Mouse (Mus musculus): ENCODE data around the gene Zfp579. TPM values are rescaled to one million over a fixed set of nuclear protein-coding genes. Genes with fewer than 3 reads are reported as not detected.

The Zfp579 gene
- polyA plus RNA-seq, 1 experiment from 2014 or later: 10.5 TPM

GRCm38 (mm10) chr7:5017352-5017751 is 21.4 kb upstream of the Zfp579 start:
- Histone ChIP-seq H3K27ac (ENCODE audit: low read depth, low read length) (no peak overlapping the region), H3K9me3 (ENCODE audit: control insufficient read depth) (no peaks in the 10 kb centered on the region), H3K36me3 (ENCODE audit: control insufficient read depth, insufficient read depth) (peaks cover 15% of the 10 kb centered on the region), H3K9ac (ENCODE audit: low read depth, low read length) (no peak overlapping the region), H3K4me1 (replicated peaks; ENCODE audit: control insufficient read depth, insufficient read depth, low read length) (peaks cover 3% of the 10 kb centered on the region; the same call in 1 of the 2 replicates), H3K4me2 (replicated peaks; ENCODE audit: low read depth) (no peak overlapping the region), H3K4me3 (ENCODE audit: low read depth, low read length) (no peak overlapping the region), H3K27me3 (replicated peaks; ENCODE audit: control insufficient read depth, insufficient read depth, low read length) (no peaks in the 10 kb centered on the region)
- TF ChIP-seq CTCF (IDR thresholded peaks at IDR 0.05; ENCODE audit: low read depth): peak; percentile 40
- no peak for ATAC-seq
- 94% methylated on average over 16 of the region's 16 CpGs for WGBS

DNA sequence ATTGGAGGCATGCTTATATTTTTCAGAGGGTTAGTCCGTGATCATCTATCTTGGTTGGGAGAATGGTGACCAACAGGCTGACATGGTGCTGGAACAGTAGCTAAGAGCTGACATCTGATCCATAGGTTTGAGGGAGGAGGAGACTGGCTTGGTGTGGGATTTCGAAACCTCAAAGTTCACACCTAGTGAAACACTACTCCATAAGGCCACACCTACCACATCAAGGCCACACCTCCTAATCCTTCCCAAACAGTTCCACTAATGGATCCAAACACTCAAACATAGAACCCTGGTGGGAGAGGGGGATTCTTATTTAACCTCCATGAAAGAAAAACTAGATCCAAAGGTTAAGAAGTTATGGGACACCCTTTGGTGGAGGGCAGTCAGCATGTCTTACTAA is 21.0 kb upstream of the Zfp579 start:
- 96% methylated on average over 2 of the region's 2 CpGs for WGBS
- Histone ChIP-seq H3K4me2 (replicated peaks; ENCODE audit: low read depth) (no peak overlapping the region), H3K9me3 (ENCODE audit: control insufficient read depth) (no peaks in the 10 kb centered on the region), H3K4me3 (ENCODE audit: low read depth, low read length) (no peak overlapping the region), H3K27me3 (replicated peaks; ENCODE audit: control insufficient read depth, insufficient read depth, low read length) (no peaks in the 10 kb centered on the region), H3K4me1 (replicated peaks; ENCODE audit: control insufficient read depth, insufficient read depth, low read length) (peaks cover 3% of the 10 kb centered on the region; the same call in 1 of the 2 replicates), H3K27ac (ENCODE audit: low read depth, low read length) (no peak overlapping the region), H3K36me3 (ENCODE audit: control insufficient read depth, insufficient read depth) (peaks cover 19% of the 10 kb centered on the region), H3K9ac (ENCODE audit: low read depth, low read length) (no peak overlapping the region)
- ATAC-seq: no peak
- TF ChIP-seq CTCF (IDR thresholded peaks at IDR 0.05; ENCODE audit: low read depth): no peak

GRCm38 (mm10) chr7:5016057-5016456 is 20.1 kb upstream of the Zfp579 start:
- Histone ChIP-seq H3K4me3 (ENCODE audit: low read depth, low read length) (peak overlapping the region; percentile 60), H3K4me2 (replicated peaks; ENCODE audit: low read depth) (peak overlapping the region; percentile 82), H3K4me1 (replicated peaks; ENCODE audit: control insufficient read depth, insufficient read depth, low read length) (peaks cover 3% of the 10 kb centered on the region; the same call in 1 of the 2 replicates), H3K9ac (ENCODE audit: low read depth, low read length) (peak overlapping the region; percentile 83; the same call in 1 of the 2 replicates), H3K27me3 (replicated peaks; ENCODE audit: control insufficient read depth, insufficient read depth, low read length) (no peaks in the 10 kb centered on the region), H3K9me3 (ENCODE audit: control insufficient read depth) (no peaks in the 10 kb centered on the region), H3K27ac (ENCODE audit: low read depth, low read length) (peak overlapping the region; percentile 100), H3K36me3 (ENCODE audit: control insufficient read depth, insufficient read depth) (peaks cover 28% of the 10 kb centered on the region)
- no peak for TF ChIP-seq CTCF (IDR thresholded peaks at IDR 0.05; ENCODE audit: low read depth)
- ATAC-seq: peak; percentile 22
- 29% methylated on average over 3 of the region's 3 CpGs for WGBS

- H3K4me1 ChIP-seq (replicated peaks; ENCODE audit: control insufficient read depth, insufficient read depth, low read length): peaks cover 3% of the 10 kb centered on the region; the same call in 1 of the 2 replicates
- H3K9ac ChIP-seq (ENCODE audit: low read depth, low read length): peak within 1 kb of the TSS; percentile 83
- peaks cover 35% of the 10 kb centered on the region for H3K36me3 ChIP-seq (ENCODE audit: control insufficient read depth, insufficient read depth)
- H3K4me2 ChIP-seq (replicated peaks; ENCODE audit: low read depth): peak within 1 kb of the TSS; percentile 82
- H3K4me3 ChIP-seq (ENCODE audit: low read depth, low read length): peak within 1 kb of the TSS; percentile 60
- H3K9me3 ChIP-seq (ENCODE audit: control insufficient read depth): no peaks in the 10 kb centered on the region
- peak; percentile 75 for ATAC-seq
- WGBS: under 1% methylated on average over 47 of the region's 76 CpGs
- no peaks in the 10 kb centered on the region for H3K27me3 ChIP-seq (replicated peaks; ENCODE audit: control insufficient read depth, insufficient read depth, low read length)
- H3K27ac ChIP-seq (ENCODE audit: low read depth, low read length): peak within 1 kb of the TSS; percentile 100
- TF ChIP-seq CTCF (IDR thresholded peaks at IDR 0.05; ENCODE audit: low read depth): no peak
Observed at GRCm38 (mm10) chr7:5015118-5016001, 19.4 kb upstream of the Zfp579 start, which contains the start of gene Gm44973. Gm44973 (plus strand) TSS chr7:5015496.

DNA sequence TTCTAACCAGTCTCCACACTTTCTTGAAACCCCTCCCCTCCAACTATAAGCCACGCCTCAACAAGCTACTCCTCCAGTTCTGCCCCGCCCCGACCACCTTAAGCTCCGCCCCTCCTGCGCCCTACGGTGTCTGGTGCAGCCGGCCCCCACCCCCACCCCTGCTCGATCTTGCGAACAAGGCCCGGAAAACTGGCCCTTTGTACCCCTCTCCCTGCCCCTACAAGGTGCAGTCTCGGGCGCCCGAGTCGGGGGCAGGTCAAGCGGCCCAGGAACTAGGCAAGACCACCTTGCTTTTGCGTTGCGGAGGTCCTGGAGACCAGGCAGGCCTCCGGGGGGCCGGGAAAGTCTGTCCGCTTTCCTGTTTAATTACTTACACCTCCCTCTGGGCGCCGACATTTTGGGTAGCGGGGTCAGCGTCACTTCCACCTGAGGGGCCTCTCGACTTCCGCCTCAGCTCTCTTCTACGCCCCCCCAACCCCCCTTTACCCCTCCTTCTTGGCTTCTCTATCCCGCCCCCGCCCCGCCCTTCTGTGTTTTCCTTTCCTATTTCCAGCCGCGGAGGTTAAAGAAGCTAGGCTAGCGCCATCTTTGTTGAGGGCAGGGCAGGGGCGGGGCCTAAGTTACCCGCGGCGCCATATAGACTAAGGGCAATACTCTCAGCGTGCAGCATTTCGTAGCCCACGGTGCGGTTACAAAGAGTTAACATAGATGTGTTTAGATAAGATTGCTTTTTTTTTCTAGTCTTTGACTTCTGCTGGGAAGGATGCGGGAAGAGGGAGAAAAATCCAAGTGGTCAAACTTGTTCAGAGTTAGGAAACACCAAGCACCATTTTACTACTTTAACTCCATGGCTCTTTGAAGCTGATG is 18.5 kb upstream of the Zfp579 start, which contains the start of the genes Zfp524 and Fiz1:
Zfp524 (plus strand) TSS at position 165 of the 867 bp plus-strand sequence.
Fiz1 (minus strand) TSS at position 447 of the 867 bp plus-strand sequence.
- ATAC-seq: peak; percentile 83
- no peaks in the 10 kb centered on the region for H3K9me3 ChIP-seq (ENCODE audit: control insufficient read depth)
- no peaks in the 10 kb centered on the region for H3K27me3 ChIP-seq (replicated peaks; ENCODE audit: control insufficient read depth, insufficient read depth, low read length)
- H3K36me3 ChIP-seq (ENCODE audit: control insufficient read depth, insufficient read depth): peaks cover 44% of the 10 kb centered on the region
- peak within 1 kb of the TSS; percentile 82 for H3K4me2 ChIP-seq (replicated peaks; ENCODE audit: low read depth)
- peak within 1 kb of the TSS; percentile 83 for H3K9ac ChIP-seq (ENCODE audit: low read depth, low read length)
- peak within 1 kb of the TSS; percentile 60 for H3K4me3 ChIP-seq (ENCODE audit: low read depth, low read length)
- H3K27ac ChIP-seq (ENCODE audit: low read depth, low read length): peak within 1 kb of the TSS; percentile 100
- H3K4me1 ChIP-seq (replicated peaks; ENCODE audit: control insufficient read depth, insufficient read depth, low read length): peaks cover 3% of the 10 kb centered on the region; the same call in 1 of the 2 replicates
- TF ChIP-seq CTCF (IDR thresholded peaks at IDR 0.05; ENCODE audit: low read depth): no peak
- under 1% methylated on average over 42 of the region's 42 CpGs for WGBS
